Mouse (Mus musculus): ENCODE data around the gene Myl4. TPM values are rescaled to one million over a fixed set of nuclear protein-coding genes. Genes with fewer than 3 reads are reported as not detected.
A peak's percentile ranks its signal among the peaks of the same experiment; 100 is the strongest.

The Myl4 gene
- polyA plus RNA-seq, 1 experiment from 2014 or later, result 2.6 TPM

- DNase-seq (ENCODE audit: low spot score), result no peak
- Histone ChIP-seq H3K4me2 (ENCODE audit: low read length) (no peak overlapping the region), H3K9ac (ENCODE audit: low read depth, low read length) (no peak overlapping the region), H3K27ac (no peak overlapping the region), H3K27me3 (ENCODE audit: insufficient read depth, low read length) (no peaks in the 10 kb centered on the region), H3K9me3 (replicated peaks; ENCODE audit: low read length) (no peaks in the 10 kb centered on the region), H3K36me3 (ENCODE audit: insufficient read depth, low read length) (no peaks in the 10 kb centered on the region), H3K4me3 (replicated peaks; ENCODE audit: low read depth, low read length) (no peak overlapping the region), H3K4me1 (replicated peaks; ENCODE audit: insufficient read depth, low read length) (no peaks in the 10 kb centered on the region; the same call in 1 of the 2 replicates)
- TF ChIP-seq CTCF (IDR thresholded peaks at IDR 0.05; ENCODE audit: low read depth), result no peak
- peak; percentile 59; the same call in 1 of the 2 replicates for ATAC-seq (replicated peaks; ENCODE audit: low FRiP score, low read depth)
- 33% methylated on average over 1 of the region's 1 CpGs for WGBS
Observed at GRCm38 (mm10) chr11:104631306-104631705, 80.8 kb downstream of the Myl4 start.

- ATAC-seq (replicated peaks; ENCODE audit: low FRiP score, low read depth) (no peak), DNase-seq (ENCODE audit: low spot score) (no peak)
- no peaks in the 10 kb centered on the region; the same call in 1 of the 2 replicates for H3K4me1 ChIP-seq (replicated peaks; ENCODE audit: insufficient read depth, low read length)
- H3K36me3 ChIP-seq (ENCODE audit: insufficient read depth, low read length), result no peaks in the 10 kb centered on the region
- no peak overlapping the region for H3K27ac ChIP-seq
- no peaks in the 10 kb centered on the region for H3K27me3 ChIP-seq (ENCODE audit: insufficient read depth, low read length)
- no peak overlapping the region for H3K9ac ChIP-seq (ENCODE audit: low read depth, low read length)
- 78% methylated on average over 14 of the region's 14 CpGs for WGBS
- H3K4me3 ChIP-seq (replicated peaks; ENCODE audit: low read depth, low read length), result no peak overlapping the region
- H3K4me2 ChIP-seq (ENCODE audit: low read length), result no peak overlapping the region
- no peaks in the 10 kb centered on the region for H3K9me3 ChIP-seq (replicated peaks; ENCODE audit: low read length)
- no peak for TF ChIP-seq CTCF (IDR thresholded peaks at IDR 0.05; ENCODE audit: low read depth)
Observed at GRCm38 (mm10) chr11:104637010-104637409, 86.5 kb downstream of the Myl4 start.

GRCm38 (mm10) chr11:104638006-104638405 is 87.5 kb downstream of the Myl4 start:
- Histone ChIP-seq H3K4me1 (replicated peaks; ENCODE audit: insufficient read depth, low read length) (no peaks in the 10 kb centered on the region), H3K9me3 (replicated peaks; ENCODE audit: low read length) (no peaks in the 10 kb centered on the region), H3K27me3 (ENCODE audit: insufficient read depth, low read length) (no peaks in the 10 kb centered on the region), H3K4me2 (ENCODE audit: low read length) (no peak overlapping the region), H3K9ac (ENCODE audit: low read depth, low read length) (no peak overlapping the region), H3K27ac (no peak overlapping the region), H3K36me3 (ENCODE audit: insufficient read depth, low read length) (no peaks in the 10 kb centered on the region), H3K4me3 (replicated peaks; ENCODE audit: low read depth, low read length) (no peak overlapping the region)
- no peak for TF ChIP-seq CTCF (IDR thresholded peaks at IDR 0.05; ENCODE audit: low read depth)
- no peak for ATAC-seq (replicated peaks; ENCODE audit: low FRiP score, low read depth)
- WGBS, result 73% methylated on average over 5 of the region's 5 CpGs
- no peak for DNase-seq (ENCODE audit: low spot score)

- no peaks in the 10 kb centered on the region for H3K9me3 ChIP-seq (replicated peaks; ENCODE audit: low read length)
- H3K9ac ChIP-seq (ENCODE audit: low read depth, low read length), result no peak overlapping the region
- H3K4me1 ChIP-seq (replicated peaks; ENCODE audit: insufficient read depth, low read length), result no peaks in the 10 kb centered on the region
- no peaks in the 10 kb centered on the region for H3K36me3 ChIP-seq (ENCODE audit: insufficient read depth, low read length)
- DNase-seq (ENCODE audit: low spot score) (no peak), ATAC-seq (replicated peaks; ENCODE audit: low FRiP score, low read depth) (no peak)
- H3K27ac ChIP-seq, result no peak overlapping the region
- H3K27me3 ChIP-seq (ENCODE audit: insufficient read depth, low read length), result no peaks in the 10 kb centered on the region
- no peak overlapping the region for H3K4me3 ChIP-seq (replicated peaks; ENCODE audit: low read depth, low read length)
- no peak overlapping the region for H3K4me2 ChIP-seq (ENCODE audit: low read length)
- TF ChIP-seq CTCF (IDR thresholded peaks at IDR 0.05; ENCODE audit: low read depth), result no peak
- 66% methylated on average over 2 of the region's 2 CpGs for WGBS
Observed at GRCm38 (mm10) chr11:104638906-104639305, 88.4 kb downstream of the Myl4 start.

- WGBS, result 63% methylated on average over 9 of the region's 9 CpGs
- no peak for TF ChIP-seq CTCF (IDR thresholded peaks at IDR 0.05; ENCODE audit: low read depth)
- H3K4me3 ChIP-seq (replicated peaks; ENCODE audit: low read depth, low read length), result no peak overlapping the region
- no peak for ATAC-seq (replicated peaks; ENCODE audit: low FRiP score, low read depth)
- H3K27me3 ChIP-seq (ENCODE audit: insufficient read depth, low read length), result no peaks in the 10 kb centered on the region
- no peaks in the 10 kb centered on the region for H3K9me3 ChIP-seq (replicated peaks; ENCODE audit: low read length)
- H3K4me2 ChIP-seq (ENCODE audit: low read length), result no peak overlapping the region
- peak; percentile 15 for DNase-seq (ENCODE audit: low spot score)
- H3K9ac ChIP-seq (ENCODE audit: low read depth, low read length), result no peak overlapping the region
- no peak overlapping the region for H3K27ac ChIP-seq
- H3K36me3 ChIP-seq (ENCODE audit: insufficient read depth, low read length), result no peaks in the 10 kb centered on the region
- no peaks in the 10 kb centered on the region for H3K4me1 ChIP-seq (replicated peaks; ENCODE audit: insufficient read depth, low read length)
Observed at GRCm38 (mm10) chr11:104639634-104640033, 89.2 kb downstream of the Myl4 start.

- no peak overlapping the region for H3K27ac ChIP-seq
- DNase-seq (ENCODE audit: low spot score) (no peak), ATAC-seq (replicated peaks; ENCODE audit: low FRiP score, low read depth) (no peak)
- H3K36me3 ChIP-seq (ENCODE audit: insufficient read depth, low read length), result no peaks in the 10 kb centered on the region
- no peak for TF ChIP-seq CTCF (IDR thresholded peaks at IDR 0.05; ENCODE audit: low read depth)
- no peak overlapping the region for H3K4me2 ChIP-seq (ENCODE audit: low read length)
- no peaks in the 10 kb centered on the region for H3K4me1 ChIP-seq (replicated peaks; ENCODE audit: insufficient read depth, low read length)
- 73% methylated on average over 10 of the region's 10 CpGs for WGBS
- no peaks in the 10 kb centered on the region for H3K9me3 ChIP-seq (replicated peaks; ENCODE audit: low read length)
- no peaks in the 10 kb centered on the region for H3K27me3 ChIP-seq (ENCODE audit: insufficient read depth, low read length)
- no peak overlapping the region for H3K4me3 ChIP-seq (replicated peaks; ENCODE audit: low read depth, low read length)
- H3K9ac ChIP-seq (ENCODE audit: low read depth, low read length), result no peak overlapping the region
Observed at GRCm38 (mm10) chr11:104640894-104641293, 90.4 kb downstream of the Myl4 start.

GRCm38 (mm10) chr11:104643236-104643635 is 92.8 kb downstream of the Myl4 start:
- no peak for DNase-seq (ENCODE audit: low spot score)
- 67% methylated on average over 4 of the region's 4 CpGs for WGBS
- no peak for TF ChIP-seq CTCF (IDR thresholded peaks at IDR 0.05; ENCODE audit: low read depth)
- no peak overlapping the region for H3K27ac ChIP-seq
- no peaks in the 10 kb centered on the region for H3K36me3 ChIP-seq (ENCODE audit: insufficient read depth, low read length)
- ATAC-seq (replicated peaks; ENCODE audit: low FRiP score, low read depth), result no peak
- H3K9me3 ChIP-seq (replicated peaks; ENCODE audit: low read length), result no peaks in the 10 kb centered on the region
- no peaks in the 10 kb centered on the region for H3K4me1 ChIP-seq (replicated peaks; ENCODE audit: insufficient read depth, low read length)
- H3K4me2 ChIP-seq (ENCODE audit: low read length), result no peak overlapping the region
- H3K27me3 ChIP-seq (ENCODE audit: insufficient read depth, low read length), result no peaks in the 10 kb centered on the region
- no peak overlapping the region for H3K9ac ChIP-seq (ENCODE audit: low read depth, low read length)
- H3K4me3 ChIP-seq (replicated peaks; ENCODE audit: low read depth, low read length), result no peak overlapping the region

Other genes with a start within 250 kb of the Myl4 start
- gene Kansl1, start 81.8 kb upstream of the Myl4 start, polyA plus RNA-seq (2015; fragmentation: Nextera tagmentation; extraction: Ambion mirVana), result 17.1 and 17.5 TPM in 2 replicates
- 24.1 and 27.8 TPM in 2 replicates for gene Cdc27, start within 50 bp of the Myl4 start, polyA plus RNA-seq (2015; fragmentation: Nextera tagmentation; extraction: Ambion mirVana)
- 0.95 and 1.2 TPM in 2 replicates for gene Itgb3, start 57.3 kb downstream of the Myl4 start, polyA plus RNA-seq (2015; fragmentation: Nextera tagmentation; extraction: Ambion mirVana)
- gene Gm11639, start 135.0 kb downstream of the Myl4 start, polyA plus RNA-seq (2015; fragmentation: Nextera tagmentation; extraction: Ambion mirVana), result 0.01 TPM in 2 replicates

All from kidney, postnatal 0 days (tissue).